ENCODE assay signal across 9 mouse cellular contexts in genomic region chr9:14752001-14752522, GRCm38 (mm10). TPM values are rescaled to one million over a fixed set of nuclear protein-coding genes. Genes with fewer than 3 reads are reported as not detected.
DNase-seq lines count a peak whose midpoint lies in the region; ATAC-seq and TF ChIP-seq lines count a peak whose summit lies in the region.
"Had no signal": no experiment of that assay in that cellular context is flagged by ENCODE, and none has a peak within 500 bp of the region (broad histone marks: within the 10 kb centered on the region; RNA-seq: fewer than 3 reads in every experiment).

Gene Fut4 (minus strand): TSS chr9:14752393.

- peak within 1 kb of the TSS; percentile 66 for H3K9ac ChIP-seq in forebrain, embryonic 13.5 days

- intact Hi-C loops in left cerebral cortex, adult 2 months (cut with DNase I): no loop called here
- intact Hi-C loops in heart, postnatal 25 days (cut with DNase I): loop anchor here (5.0 kb wide), 1 partner anchor 35 kb away; no protein-coding TSS in a partner anchor

- H3K9me3 ChIP-seq in forebrain, embryonic 13.5 days (replicated peaks): no peaks in the 10 kb centered on the region
- no peaks in the 10 kb centered on the region for H3K9me3 ChIP-seq in limb, embryonic 10.5 days (replicated peaks)

- peak within 1 kb of the TSS; percentile 84 for H3K4me2 ChIP-seq in forebrain, embryonic 13.5 days

- no peak for TF ChIP-seq CTCF in left cerebral cortex, adult 2 months (IDR thresholded peaks at IDR 0.05)

- peak in 1 of 2 experiments; percentile 13 for DNase-seq in left cerebral cortex, adult 2 months (ENCODE audit: extremely low spot score in 1 of 2, low spot score in 2 of 2)
- DNase-seq in left cerebral cortex, adult 8-10 months (ENCODE audit: low spot score in 2 of 2): no peak
- DNase-seq in heart, postnatal 25 days (ENCODE audit: low spot score): peak; percentile 35
- peak; percentile 83 for DNase-seq in limb, embryonic 10.5 days (ENCODE audit: low spot score)
- DNase-seq in mesoderm, embryonic 11.5 days (ENCODE audit: low read depth, low spot score): peak; percentile 58
- peak; percentile 24 for DNase-seq in splenic B cell, adult 2 months (ENCODE audit: low read depth, low spot score)
- no peak for DNase-seq in left cerebral cortex, adult 9 months (ENCODE audit: low spot score in 2 of 2)

- peak within 1 kb of the TSS; percentile 32 for H3K4me3 ChIP-seq in left cerebral cortex, adult 2 months
- H3K4me3 ChIP-seq in forebrain, embryonic 13.5 days: peak within 1 kb of the TSS; percentile 51
- H3K4me3 ChIP-seq in limb, embryonic 10.5 days: peak within 1 kb of the TSS; percentile 71

- peaks cover 14% of the 10 kb centered on the region for H3K4me1 ChIP-seq in forebrain, embryonic 13.5 days
- peaks cover 25% of the 10 kb centered on the region for H3K4me1 ChIP-seq in limb, embryonic 10.5 days

- no peak within 1 kb of the TSS for H3K27ac ChIP-seq in left cerebral cortex, adult 2 months
- H3K27ac ChIP-seq in forebrain, embryonic 13.5 days: no peak within 1 kb of the TSS
- peak within 1 kb of the TSS; percentile 91 for H3K27ac ChIP-seq in limb, embryonic 10.5 days

- peak; percentile 72 for ATAC-seq in forebrain, embryonic 13.5 days
- ATAC-seq: Patski had no signal

- under 1% methylated on average over 28 of the region's 28 CpGs for WGBS in forebrain, embryonic 13.5 days
- 0% methylated on average over 28 of the region's 28 CpGs for whole genome bisulfite sequencing in limb, embryonic 10.5 days

- peaks cover 28% of the 10 kb centered on the region for H3K27me3 ChIP-seq in forebrain, embryonic 13.5 days
- peaks cover 16% of the 10 kb centered on the region for H3K27me3 ChIP-seq in limb, embryonic 10.5 days (ENCODE audit: low read depth, poor library complexity, severe bottlenecking)
- H3K27me3 ChIP-seq in splenic B cell, adult 2 months (ENCODE audit: control insufficient read depth, insufficient read depth, low read length, poor library complexity, severe bottlenecking): no peaks in the 10 kb centered on the region
- H3K27me3 ChIP-seq: Patski had no signal

- no peaks in the 10 kb centered on the region for H3K36me3 ChIP-seq in forebrain, embryonic 13.5 days (ENCODE audit: poor library complexity, severe bottlenecking)
- H3K36me3 ChIP-seq in limb, embryonic 10.5 days: no peaks in the 10 kb centered on the region
- no peaks in the 10 kb centered on the region for H3K36me3 ChIP-seq in splenic B cell, adult 2 months (ENCODE audit: control insufficient read depth, insufficient read depth, low read length, poor library complexity, severe bottlenecking)

RNA-seq across cellular contexts. Expression of gene Fut4, which starts in this region (rescaled TPM):
- under 1 TPM; 0.09 to 0.19 TPM for total RNA-seq in left cerebral cortex, adult 2 months (2021)
- under 1 TPM; 0.15 to 0.32 (median 0.21) TPM for total RNA-seq in left cerebral cortex, adult 8-10 months (2022)
- 0.62 and 0.82 TPM in 2 replicates for polyA plus RNA-seq in forebrain, embryonic 13.5 days (2015; fragmentation: Nextera tagmentation; extraction: Ambion mirVana)
- total RNA-seq in heart, postnatal 25 days (2021): under 1 TPM; 0.39 to 0.52 TPM
- polyA plus RNA-seq in limb, embryonic 10.5 days (2016; fragmentation: Nextera tagmentation; extraction: Ambion mirVana): 5.0 and 6.4 TPM in 2 replicates

Comparison
In these comparisons a context has a peak if more than half of its experiments do, and no peak if none do; other contexts are left out.
1. Peak in ATAC-seq, H3K4me3 ChIP-seq, H3K9ac ChIP-seq and H3K4me2 ChIP-seq in forebrain, embryonic 13.5 days; RNA of the gene not detected or under 1 TPM.
2. Peak in DNase-seq in heart, postnatal 25 days; RNA of the gene not detected or under 1 TPM.
3. DNase-seq: peak in limb, embryonic 10.5 days (single experiment), mesoderm, embryonic 11.5 days (single experiment) and splenic B cell, adult 2 months (single experiment); none in left cerebral cortex, adult 8-10 months (0 of 2) and left cerebral cortex, adult 9 months (0 of 2).
4. Peak in every context shown above with its lines, with median percentiles within 50 percentile points of each other: H3K4me3 ChIP-seq.